Mouse (Mus musculus) small intestine, adult 2 months (tissue): ENCODE data around the gene Vim. TPM values are rescaled to one million over a fixed set of nuclear protein-coding genes. Genes with fewer than 3 reads are reported as not detected.

Experiments
- H3K27ac ChIP-seq: fragments of 200-500 bp; 2 replicates; pipeline ENCODE4 v1.5.1; 2012; ENCODE audit warnings: low read depth, low read length, control low read depth, inconsistent platforms; ENCODE audit not compliant: insufficient read depth
- H3K27me3 ChIP-seq: fragments of 200-500 bp; 2 replicates; pipeline ENCODE4 v1.6.1; 2012; ENCODE audit warnings: mild to moderate bottlenecking, moderate library complexity, low read length, inconsistent platforms; ENCODE audit not compliant: control insufficient read depth, insufficient read depth
- H3K36me3 ChIP-seq: fragments of 200-500 bp; 2 replicates; pipeline ENCODE4 v1.6.1; 2012; ENCODE audit warnings: mild to moderate bottlenecking, low read length, control low read depth, inconsistent platforms; ENCODE audit not compliant: control insufficient read depth, insufficient read depth
- H3K4me1 ChIP-seq: fragments of 200-500 bp; 2 replicates; pipeline ENCODE4 v1.6.1; 2012; ENCODE audit warnings: low read length, inconsistent platforms, mixed read lengths; ENCODE audit not compliant: control insufficient read depth, insufficient read depth, insufficient read length
- H3K4me3 ChIP-seq: fragments of 200-500 bp; 2 replicates; pipeline ENCODE4 v1.5.1; 2012; ENCODE audit warnings: low read depth, mild to moderate bottlenecking, control low read depth, inconsistent platforms, low read length, moderate library complexity
- CTCF ChIP-seq: fragments of 200-500 bp; IDR thresholded peaks from 2 replicates; pipeline ENCODE4 v1.5.1; 2012; ENCODE audit warnings: low read depth, mild to moderate bottlenecking, control low read depth, inconsistent platforms, low read length, moderate library complexity, mixed read lengths; ENCODE audit not compliant: insufficient replicate concordance, insufficient read length; ENCODE audit errors: extremely low read depth
- POLR2A ChIP-seq: fragments of 200-500 bp; IDR thresholded peaks from 2 replicates; pipeline ENCODE4 v1.6.1; 2012; ENCODE audit warnings: low read depth, mild to moderate bottlenecking, control low read depth, inconsistent platforms, low read length, moderate library complexity
- WGBS: fragments of 180-500 bp; shearing (Covaris S2); methylation state at CpG from one replicate; pipeline ENCODE4 v1.1.7; 2018; 5-methylcytosine and 5-hydroxymethylcytosine counted together
- polyA plus RNA-seq: library from polyadenylated mRNA; depleted of rRNA; stranded (reverse); fragments of >200 nt; gene quantifications from 2 replicates; pipeline ENCODE4 v1.2.3, GENCODE M21; 2012

The Vim gene
- polyA plus RNA-seq, 1 experiment: 287 TPM

DNA sequence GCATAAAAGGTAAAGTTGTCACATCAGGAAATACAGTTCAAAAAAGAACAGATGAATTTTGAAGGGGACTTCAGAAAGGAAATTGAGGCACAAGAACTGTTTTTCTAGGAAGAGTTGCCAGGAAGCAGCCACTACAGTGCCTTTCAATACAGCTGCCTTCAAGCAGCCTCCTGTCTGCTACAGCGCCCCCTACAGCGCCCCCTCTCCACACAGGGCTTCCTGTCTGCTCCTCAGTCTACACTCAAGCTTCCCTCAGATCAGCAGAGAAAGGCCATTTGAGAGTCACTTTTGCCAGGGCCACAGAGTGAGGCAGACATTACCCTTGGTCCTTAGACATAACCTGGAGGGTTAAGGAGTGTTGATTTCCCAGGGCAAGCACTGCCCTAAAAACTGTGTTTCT is 36.0 kb upstream of the Vim start:
- no peak overlapping the region for H3K4me3 ChIP-seq
- 54% methylated on average over 2 of the region's 2 CpGs for WGBS
- H3K36me3 ChIP-seq: no peaks in the 10 kb centered on the region
- H3K27me3 ChIP-seq: no peaks in the 10 kb centered on the region
- peaks cover 13% of the 10 kb centered on the region; the same call in 1 of the 2 replicates for H3K4me1 ChIP-seq
- TF ChIP-seq CTCF (peak; percentile 42; the same call in 1 of the 2 replicates), POLR2A (no peak)
- H3K27ac ChIP-seq: 0 out of 2 replicates have a peak overlapping the region, but pooled peaks have one; percentile 26

DNA sequence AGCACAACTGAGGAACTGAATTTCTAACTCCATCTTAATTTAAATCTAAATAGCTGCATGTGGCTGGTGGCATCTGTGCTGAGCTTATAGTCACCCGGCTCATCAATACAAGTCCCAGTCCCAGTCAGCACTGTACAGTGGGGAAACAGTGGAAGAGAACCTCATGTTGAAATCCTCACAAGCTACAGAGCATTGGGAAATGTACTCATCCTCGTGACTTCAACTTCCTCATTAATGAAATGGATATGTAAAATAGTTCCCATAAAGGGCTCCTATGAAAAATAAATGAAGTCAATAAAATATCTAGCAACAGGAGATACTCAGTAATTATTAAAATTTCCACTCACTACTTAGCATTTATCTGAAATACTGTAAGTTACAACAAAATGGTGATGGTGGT is 35.5 kb upstream of the Vim start:
- no peak overlapping the region for H3K27ac ChIP-seq
- H3K4me3 ChIP-seq: no peak overlapping the region
- no peaks in the 10 kb centered on the region for H3K27me3 ChIP-seq
- H3K4me1 ChIP-seq: peaks cover 13% of the 10 kb centered on the region; the same call in 1 of the 2 replicates
- TF ChIP-seq CTCF: no peak
- TF ChIP-seq POLR2A: no peak
- H3K36me3 ChIP-seq: no peaks in the 10 kb centered on the region
- WGBS: 90% methylated on average over 2 of the region's 2 CpGs

DNA sequence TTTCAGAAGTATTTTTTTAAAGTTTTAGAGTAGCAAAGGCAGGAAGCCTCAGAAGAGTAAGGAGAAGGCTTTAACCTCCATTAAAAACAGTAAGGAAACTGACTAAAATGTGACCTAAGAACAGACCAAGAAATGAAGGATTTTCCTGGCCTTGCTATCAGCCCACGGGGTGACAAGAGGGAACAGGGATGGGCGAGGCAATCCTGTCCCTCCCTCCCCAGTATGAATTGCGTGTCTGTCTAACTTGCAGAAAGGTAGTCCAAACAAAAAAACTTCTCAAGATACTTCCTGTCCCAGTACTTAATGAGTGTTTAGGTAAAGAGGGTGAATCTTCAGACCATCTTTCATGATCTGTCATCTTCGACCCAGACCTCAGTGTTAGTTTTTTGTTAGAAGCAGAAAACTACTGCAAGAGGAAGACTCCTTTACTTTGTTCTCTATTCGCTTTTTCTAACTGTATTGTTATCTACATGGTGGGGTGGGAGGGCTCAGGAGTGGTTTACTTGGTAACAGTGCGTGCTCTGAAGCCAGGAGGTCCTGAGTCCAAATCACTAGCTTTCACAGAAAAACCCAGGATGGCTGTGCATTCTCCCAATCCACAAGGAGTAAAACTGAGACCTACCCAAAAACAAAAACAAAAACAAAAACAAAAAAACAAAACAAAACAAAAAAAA is 34.9 kb upstream of the Vim start:
- H3K4me1 ChIP-seq: peaks cover 11% of the 10 kb centered on the region; the same call in 1 of the 2 replicates
- H3K27ac ChIP-seq: no peak overlapping the region
- no peak overlapping the region for H3K4me3 ChIP-seq
- whole genome bisulfite sequencing: 50% methylated on average over 6 of the region's 6 CpGs
- H3K36me3 ChIP-seq: no peaks in the 10 kb centered on the region
- TF ChIP-seq POLR2A (no peak), CTCF (no peak)
- H3K27me3 ChIP-seq: no peaks in the 10 kb centered on the region

DNA sequence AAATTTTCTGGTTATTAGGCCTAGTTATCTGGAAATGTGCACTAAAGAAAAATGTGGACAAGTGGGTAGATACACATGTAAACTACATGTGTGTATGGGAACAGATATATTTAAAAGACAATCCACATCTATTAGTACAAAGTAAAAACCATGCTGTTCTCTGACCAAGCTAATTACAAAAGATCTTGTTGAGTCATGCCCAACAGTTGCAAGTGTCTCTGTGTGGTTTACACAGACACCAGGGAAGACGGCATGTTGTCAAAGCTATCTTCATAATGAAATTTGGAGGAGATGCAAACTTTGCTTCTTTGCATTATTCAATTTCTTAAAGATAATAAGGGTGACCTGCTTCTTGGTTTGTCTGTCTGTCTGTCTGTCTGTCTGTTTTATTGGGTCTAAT is 33.9 kb upstream of the Vim start:
- TF ChIP-seq CTCF: no peak
- TF ChIP-seq POLR2A: no peak

DNA sequence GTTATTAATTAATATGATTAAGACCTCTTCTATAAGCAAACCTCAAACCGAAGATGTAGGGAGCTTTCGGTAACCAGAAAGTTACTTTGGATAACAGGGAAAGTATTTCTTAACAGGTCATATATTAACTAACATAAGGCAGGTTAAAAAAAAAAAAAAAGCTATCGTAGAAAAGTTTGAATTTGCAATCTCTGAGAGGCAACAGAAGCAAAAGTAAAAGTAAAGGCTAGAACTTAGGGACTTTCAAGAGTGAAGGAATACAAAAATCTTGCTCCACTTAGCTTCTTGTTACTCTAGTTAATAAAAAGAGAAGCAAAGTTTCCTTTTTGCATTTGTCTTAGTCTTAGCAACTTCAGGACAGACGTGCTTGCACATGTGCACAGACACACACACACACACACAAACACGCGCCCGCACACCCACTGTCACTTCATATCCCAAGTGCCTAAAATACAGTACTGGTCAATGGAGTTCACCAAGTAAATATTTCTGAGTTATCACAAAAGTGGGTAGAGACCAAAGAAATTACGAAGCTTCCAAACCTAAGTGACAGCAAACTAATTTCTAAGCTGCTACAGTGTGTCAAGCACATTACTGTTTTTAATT is 30.1 kb upstream of the Vim start:
- H3K27me3 ChIP-seq: no peaks in the 10 kb centered on the region
- TF ChIP-seq CTCF (no peak), POLR2A (no peak)
- H3K4me3 ChIP-seq: peak overlapping the region; percentile 88
- peak overlapping the region; percentile 77 for H3K27ac ChIP-seq
- peaks cover 3% of the 10 kb centered on the region; the same call in 1 of the 2 replicates for H3K4me1 ChIP-seq
- WGBS: 4% methylated on average over 8 of the region's 8 CpGs
- no peaks in the 10 kb centered on the region for H3K36me3 ChIP-seq

More for the DNA sequence above, 33.9 kb upstream of the Vim start:
- Histone ChIP-seq H3K4me3 (no peak overlapping the region), H3K27me3 (no peaks in the 10 kb centered on the region), H3K36me3 (no peaks in the 10 kb centered on the region), H3K27ac (no peak overlapping the region), H3K4me1 (peaks cover 9% of the 10 kb centered on the region; the same call in 1 of the 2 replicates)
- WGBS: 85% methylated on average over 1 of the region's 1 CpGs

DNA sequence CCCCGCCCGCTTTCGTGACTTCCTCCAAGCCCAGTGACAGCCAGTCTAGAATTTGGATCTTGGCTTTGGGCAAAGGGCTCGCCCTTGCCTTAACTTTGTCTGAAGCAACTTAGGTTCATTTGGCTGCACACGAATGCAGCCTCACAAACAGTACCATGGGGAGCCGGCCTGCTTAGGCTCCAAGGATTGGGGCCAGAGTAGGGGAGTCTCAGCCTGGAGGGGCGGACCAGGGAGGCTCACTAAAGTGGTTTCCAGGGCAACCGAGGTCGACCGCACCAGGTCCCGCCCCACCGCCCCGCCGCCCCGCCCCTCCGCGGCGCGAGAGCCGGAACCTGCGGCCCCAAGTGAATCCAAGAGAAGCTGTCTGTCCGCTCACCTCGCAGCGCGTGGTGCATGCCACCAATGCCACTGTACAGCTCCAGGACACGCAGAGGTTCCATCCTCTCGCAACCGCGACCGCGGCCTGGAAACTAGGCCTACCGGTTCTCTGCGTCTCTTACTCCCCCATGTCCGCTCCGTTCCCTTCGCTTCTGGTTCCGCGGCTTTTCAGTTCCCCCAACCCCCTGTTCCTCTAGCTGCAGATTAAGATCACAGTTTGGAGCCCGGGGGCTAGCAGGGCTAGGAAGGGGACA is 29.4 kb upstream of the Vim start, which contains the start of gene Trdmt1:
Trdmt1 (minus strand) TSS at position 476 of the 632 bp plus-strand sequence.
- H3K36me3 ChIP-seq: no peaks in the 10 kb centered on the region
- peak within 1 kb of the TSS; percentile 78 for H3K27ac ChIP-seq
- H3K4me1 ChIP-seq: peaks cover 2% of the 10 kb centered on the region; the same call in 1 of the 2 replicates
- H3K27me3 ChIP-seq: no peaks in the 10 kb centered on the region
- under 1% methylated on average over 39 of the region's 39 CpGs for WGBS
- no peak for TF ChIP-seq CTCF
- TF ChIP-seq POLR2A: no peak
- peak within 1 kb of the TSS; percentile 88 for H3K4me3 ChIP-seq

DNA sequence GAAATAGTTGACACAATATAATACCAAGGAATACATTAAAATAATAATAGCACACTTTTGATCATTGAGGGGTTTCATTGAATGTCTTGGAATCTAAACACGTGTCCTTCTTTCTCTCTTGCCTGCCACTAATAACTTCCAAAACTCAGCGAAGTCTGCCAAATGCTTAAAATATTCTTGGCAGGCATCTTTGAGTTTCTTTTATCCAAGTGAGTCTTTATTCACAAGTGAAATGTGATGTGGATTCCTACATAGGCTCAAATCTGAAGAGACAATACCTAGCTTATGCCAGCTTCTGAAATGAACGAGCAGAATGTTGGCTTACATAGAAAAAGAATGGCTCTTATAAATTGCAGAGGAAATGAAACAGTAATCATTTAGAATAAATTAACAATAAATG is 25.0 kb upstream of the Vim start:
- WGBS: 71% methylated on average over 3 of the region's 3 CpGs
- no peak overlapping the region for H3K4me3 ChIP-seq
- no peaks in the 10 kb centered on the region for H3K27me3 ChIP-seq
- H3K27ac ChIP-seq: no peak overlapping the region
- H3K4me1 ChIP-seq: peaks cover 2% of the 10 kb centered on the region; the same call in 1 of the 2 replicates
- no peaks in the 10 kb centered on the region for H3K36me3 ChIP-seq
- TF ChIP-seq CTCF (no peak), POLR2A (no peak)
